Mouse (Mus musculus) right cerebral cortex, postnatal 36 days (tissue): Measurements from ENCODE around the gene Thoc7.

Experiments used
- DNase-seq, 2 experiments: peaks; one replicate each; pipeline ENCODE4 v3.0.0; 2022; ENCODE audit warnings: low spot score in 2 of 2, mixed read lengths in 1 of 2

The Thoc7 gene

GRCm38 (mm10) chr14:13933290-13934051 lies 28.2 kb downstream of the Thoc7 start:
- DNase-seq = no peak

GRCm38 (mm10) chr14:13917630-13918029 lies 44.0 kb downstream of the Thoc7 start:
- DNase-seq = peak; percentile 19 to 36

GRCm38 (mm10) chr14:13917208-13917607 lies 44.4 kb downstream of the Thoc7 start:
- DNase-seq = no peak

GRCm38 (mm10) chr14:13915207-13915606 lies 46.4 kb downstream of the Thoc7 start:
- no peak for DNase-seq

- DNase-seq = no peak
Measured at GRCm38 (mm10) chr14:13914387-13915082, 47.1 kb downstream of the Thoc7 start, which contains the start of gene Gm281. TSS of gene Gm281 (minus strand) at chr14:13914478.

GRCm38 (mm10) chr14:13910148-13910547 lies 51.5 kb downstream of the Thoc7 start:
- DNase-seq = no peak

- no peak for DNase-seq
Measured at GRCm38 (mm10) chr14:13907145-13907544, 54.5 kb downstream of the Thoc7 start.

GRCm38 (mm10) chr14:13906461-13906860 lies 55.2 kb downstream of the Thoc7 start:
- no peak for DNase-seq

- peak; percentile 41 to 45 for DNase-seq
Measured at GRCm38 (mm10) chr14:13901611-13902067, 60.0 kb downstream of the Thoc7 start.
